Mouse (Mus musculus) brown adipose tissue, adult 24 weeks (tissue): Measurements from ENCODE around the gene Rffl. TPM values are rescaled to one million over a fixed set of nuclear protein-coding genes. Genes with fewer than 3 reads are reported as not detected.
"Not testable (repeated sequence)": the region's sequence is repeated elsewhere in the genome, so short reads cannot be mapped to it uniquely, and the experiment has no call there.

ENCODE experiments used
- H3K27ac ChIP-seq: fragments of 200-500 bp; replicated peaks from 2 replicates; pipeline ENCODE4 v1.5.1; 2012; ENCODE audit warnings: low read depth, mild to moderate bottlenecking, low read length
- H3K4me1 ChIP-seq: fragments of 200-500 bp; 2 replicates; pipeline ENCODE4 v1.6.1; 2012; ENCODE audit warnings: low read length, mixed read lengths; ENCODE audit not compliant: control insufficient read depth, insufficient read depth, insufficient read length
- H3K4me3 ChIP-seq: fragments of 200-500 bp; 2 replicates; pipeline ENCODE4 v1.5.1; 2012; ENCODE audit warnings: low read depth, mild to moderate bottlenecking, low read length, moderate library complexity; ENCODE audit not compliant: insufficient read depth
- polyA plus RNA-seq: library from polyadenylated mRNA; stranded (reverse); fragments of >200 nt; gene quantifications from 2 replicates; pipeline ENCODE4 v1.2.4, GENCODE M21; 2012; ENCODE audit not compliant: missing spikeins, insufficient read depth, insufficient read length

Gene Rffl
- polyA plus RNA-seq, 1 experiment, result 6.3 TPM

DNA sequence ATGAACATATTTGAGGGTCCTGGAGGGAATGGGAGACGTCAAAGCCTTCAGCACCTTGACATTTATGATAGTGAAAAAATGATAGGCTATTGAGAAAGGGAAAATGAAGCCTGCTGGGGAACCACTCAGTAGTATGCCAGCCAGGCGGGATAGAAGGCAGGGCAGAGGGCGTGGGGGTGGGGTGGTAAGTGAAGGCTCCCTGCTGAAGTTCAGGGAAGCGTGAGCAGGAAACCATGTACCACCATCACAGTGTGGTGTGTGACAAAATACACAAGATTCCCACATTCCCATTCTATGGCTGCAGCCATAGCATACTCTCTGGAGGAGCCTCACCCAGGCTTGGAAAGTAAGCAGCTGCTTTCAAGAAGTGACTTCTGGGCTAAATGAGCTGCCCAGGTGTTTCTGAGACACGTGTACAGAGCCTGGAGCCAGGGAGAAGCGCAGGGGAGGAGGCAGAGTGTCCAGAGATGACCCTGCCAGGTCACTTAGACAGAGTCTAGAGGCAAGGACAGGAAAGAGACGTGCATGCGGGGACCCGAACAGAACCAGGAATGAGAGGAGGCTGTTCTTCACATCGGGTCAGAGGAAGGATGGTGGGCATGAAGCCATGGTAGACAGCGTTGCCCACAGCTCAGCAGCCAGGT is 26.1 kb downstream of the Rffl start:
- Histone ChIP-seq H3K27ac (peak overlapping the region; percentile 66; the same call in 1 of the 2 replicates), H3K4me1 (peaks cover 17% of the 10 kb centered on the region), H3K4me3 (peak overlapping the region; percentile 50)

DNA sequence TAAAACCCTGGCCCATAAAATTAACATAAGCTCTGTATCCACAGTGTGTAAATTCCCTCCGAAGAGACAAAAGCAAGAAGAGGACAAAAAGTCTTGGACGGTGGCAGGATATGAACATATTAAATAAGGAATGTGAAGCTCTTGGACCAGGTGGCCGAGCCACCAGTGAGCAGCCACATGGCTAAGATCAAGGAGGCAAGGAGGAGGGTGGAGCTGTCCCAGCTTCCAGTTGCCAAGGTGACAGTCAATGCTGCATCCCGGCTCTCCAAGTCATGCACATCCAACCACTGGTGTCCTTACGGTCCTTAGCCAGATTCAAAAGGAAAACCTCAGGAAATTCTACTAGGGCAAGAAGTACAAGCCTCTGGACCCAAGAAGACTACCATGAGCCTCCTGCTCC is 32.5 kb downstream of the Rffl start:
- H3K27ac ChIP-seq, result no peak overlapping the region
- peaks cover 20% of the 10 kb centered on the region for H3K4me1 ChIP-seq
- no peak overlapping the region for H3K4me3 ChIP-seq

DNA sequence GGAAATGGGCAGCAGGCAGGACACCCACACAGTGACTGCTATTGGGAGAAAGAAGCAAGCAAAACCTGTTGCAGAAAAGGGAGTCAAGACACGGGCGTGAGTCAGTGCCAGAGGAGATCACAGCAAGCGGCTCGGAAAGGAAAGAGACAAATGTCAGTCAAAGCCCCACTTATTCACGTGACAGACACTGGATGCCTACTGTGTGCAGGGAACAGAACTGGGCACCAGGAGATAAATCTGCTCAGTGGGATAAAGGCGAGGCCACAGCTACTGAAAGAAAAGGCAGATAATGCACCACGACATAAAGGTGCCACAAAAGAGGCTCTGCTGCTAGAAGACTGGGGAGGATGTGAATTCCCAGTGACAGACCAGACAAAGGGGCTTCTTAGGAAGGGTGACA is 33.2 kb downstream of the Rffl start:
- peaks cover 20% of the 10 kb centered on the region for H3K4me1 ChIP-seq
- peak overlapping the region; percentile 5; the same call in 1 of the 2 replicates for H3K4me3 ChIP-seq
- 0 out of 2 replicates have a peak overlapping the region, but pooled peaks have one; percentile 5 for H3K27ac ChIP-seq

DNA sequence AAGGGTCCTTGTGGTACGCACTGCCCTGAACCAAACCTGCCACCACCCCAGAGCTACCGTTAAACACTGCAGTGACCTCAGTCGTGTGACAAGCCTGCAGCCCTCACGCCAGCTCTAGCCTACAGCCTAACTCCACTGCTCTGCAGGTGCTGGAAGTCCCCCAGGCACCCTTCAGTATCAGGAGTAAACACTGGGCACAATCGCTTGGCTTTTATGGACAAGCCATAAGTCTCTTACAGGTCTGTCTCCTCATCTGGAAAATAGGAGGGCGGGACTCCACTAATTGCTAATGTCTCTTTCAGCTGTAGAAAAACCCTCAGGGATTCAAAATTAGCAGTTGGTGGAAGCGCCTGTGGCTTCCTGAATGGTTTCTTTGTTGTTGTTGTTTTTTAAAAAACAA is 33.8 kb downstream of the Rffl start:
- Histone ChIP-seq H3K4me1 (peaks cover 20% of the 10 kb centered on the region), H3K27ac (no peak overlapping the region; the same call in 1 of the 2 replicates)

DNA sequence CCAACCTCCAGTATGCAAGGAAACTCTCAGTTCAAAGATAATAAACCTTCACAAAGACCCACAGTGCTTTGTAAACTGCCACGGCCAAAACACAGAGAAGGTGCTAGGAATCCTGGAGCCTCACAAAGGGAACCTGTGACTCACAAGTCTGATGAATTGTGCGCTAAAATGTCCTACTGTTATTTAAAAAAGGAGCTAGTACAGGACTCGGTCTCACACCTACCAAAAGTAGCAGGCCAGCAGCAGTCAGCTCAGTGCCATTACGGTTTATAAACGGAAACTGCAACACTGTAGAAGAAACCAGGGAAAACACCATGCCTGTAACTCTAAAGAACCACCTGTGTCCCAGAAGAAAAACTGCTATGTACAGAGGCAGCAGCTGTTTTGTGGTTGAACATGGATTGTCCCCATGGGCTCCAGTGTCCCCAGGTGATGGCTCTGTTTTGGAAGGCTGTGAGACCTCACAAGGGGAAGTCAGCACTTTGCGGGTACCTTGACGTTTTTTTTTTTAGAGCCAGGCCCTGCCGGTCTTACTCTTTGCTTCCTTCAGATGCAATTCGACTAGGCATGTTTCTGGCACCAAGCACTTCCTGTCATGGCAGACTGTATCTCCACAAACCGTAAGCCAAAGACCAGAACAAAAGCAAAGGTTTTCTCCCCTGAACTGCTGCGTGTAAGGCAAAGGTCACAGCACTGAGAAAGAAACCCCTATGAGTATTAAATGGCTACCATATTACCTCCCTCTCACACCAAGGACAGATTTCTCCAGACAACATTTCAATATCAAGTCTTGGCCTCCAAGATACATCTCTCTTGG is 35.2 kb downstream of the Rffl start:
- Histone ChIP-seq H3K4me3 (no peak overlapping the region), H3K27ac (peak overlapping the region; percentile 21; the same call in 1 of the 2 replicates), H3K4me1 (peaks cover 22% of the 10 kb centered on the region)

More for the DNA sequence above, 33.8 kb downstream of the Rffl start:
- H3K4me3 ChIP-seq, result no peak overlapping the region

DNA sequence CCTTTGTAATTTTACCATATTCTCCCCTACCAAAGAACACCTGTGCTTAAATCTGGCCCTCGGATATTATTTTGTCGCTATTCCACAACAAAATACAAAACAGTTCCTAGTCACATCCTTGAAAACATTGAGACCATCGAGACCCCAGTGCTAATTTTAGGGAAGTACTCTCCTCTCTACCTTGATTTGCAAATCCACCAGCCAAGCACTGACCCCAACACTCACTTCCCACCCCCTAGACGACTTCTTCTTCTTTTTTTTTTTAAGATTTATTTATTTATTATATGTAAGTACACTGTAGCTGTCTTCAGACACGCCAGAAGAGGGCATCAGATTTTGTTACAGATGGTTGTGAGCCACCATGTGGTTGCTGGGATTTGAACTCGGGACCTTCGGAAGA is 36.7 kb downstream of the Rffl start:
- H3K27ac ChIP-seq, H3K4me3 ChIP-seq: not testable (repeated sequence)
- H3K4me1 ChIP-seq, result peaks cover 22% of the 10 kb centered on the region

DNA sequence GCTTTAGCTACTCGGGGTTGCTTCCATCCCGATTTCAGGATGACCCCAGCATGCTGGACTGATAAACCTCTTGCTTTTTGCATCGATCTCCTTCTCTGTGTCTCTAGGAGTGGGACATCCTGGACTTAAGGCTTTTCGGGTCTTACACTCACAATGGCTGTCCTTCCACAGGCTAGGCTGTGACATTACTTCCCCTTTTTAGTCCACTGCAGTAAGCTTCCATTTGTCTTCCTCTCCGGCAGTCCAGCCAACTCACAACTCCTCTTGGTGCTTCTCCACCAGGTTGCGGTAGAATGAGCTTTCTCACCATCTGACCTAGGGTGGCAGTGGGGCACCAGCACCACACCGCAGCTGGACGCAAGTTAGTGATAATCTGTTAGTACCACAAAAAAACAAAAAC is 37.1 kb downstream of the Rffl start:
- Histone ChIP-seq H3K4me1 (peaks cover 22% of the 10 kb centered on the region), H3K4me3 (no peak overlapping the region), H3K27ac (no peak overlapping the region)

DNA sequence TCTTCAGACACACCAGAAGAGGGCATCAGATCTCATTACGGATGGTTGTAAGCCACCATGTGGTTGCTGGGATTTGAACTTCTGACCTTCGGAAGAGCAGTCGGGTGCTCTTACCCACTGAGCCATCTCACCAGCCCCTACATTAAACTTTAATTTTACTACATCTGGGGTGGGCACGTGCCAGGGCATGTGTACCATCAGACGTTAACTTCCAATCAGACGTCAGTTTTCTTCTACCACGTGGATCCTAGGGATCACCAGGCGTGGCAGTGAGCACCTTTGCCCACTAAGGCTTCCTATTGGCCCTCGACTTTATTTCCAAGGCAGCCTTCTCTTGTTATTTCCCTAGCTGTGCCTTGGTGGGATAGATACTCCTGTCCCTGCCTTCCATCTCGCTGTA is 38.6 kb downstream of the Rffl start:
- H3K4me1 ChIP-seq, result peaks cover 12% of the 10 kb centered on the region
- H3K4me3 ChIP-seq, result not testable (repeated sequence)

DNA sequence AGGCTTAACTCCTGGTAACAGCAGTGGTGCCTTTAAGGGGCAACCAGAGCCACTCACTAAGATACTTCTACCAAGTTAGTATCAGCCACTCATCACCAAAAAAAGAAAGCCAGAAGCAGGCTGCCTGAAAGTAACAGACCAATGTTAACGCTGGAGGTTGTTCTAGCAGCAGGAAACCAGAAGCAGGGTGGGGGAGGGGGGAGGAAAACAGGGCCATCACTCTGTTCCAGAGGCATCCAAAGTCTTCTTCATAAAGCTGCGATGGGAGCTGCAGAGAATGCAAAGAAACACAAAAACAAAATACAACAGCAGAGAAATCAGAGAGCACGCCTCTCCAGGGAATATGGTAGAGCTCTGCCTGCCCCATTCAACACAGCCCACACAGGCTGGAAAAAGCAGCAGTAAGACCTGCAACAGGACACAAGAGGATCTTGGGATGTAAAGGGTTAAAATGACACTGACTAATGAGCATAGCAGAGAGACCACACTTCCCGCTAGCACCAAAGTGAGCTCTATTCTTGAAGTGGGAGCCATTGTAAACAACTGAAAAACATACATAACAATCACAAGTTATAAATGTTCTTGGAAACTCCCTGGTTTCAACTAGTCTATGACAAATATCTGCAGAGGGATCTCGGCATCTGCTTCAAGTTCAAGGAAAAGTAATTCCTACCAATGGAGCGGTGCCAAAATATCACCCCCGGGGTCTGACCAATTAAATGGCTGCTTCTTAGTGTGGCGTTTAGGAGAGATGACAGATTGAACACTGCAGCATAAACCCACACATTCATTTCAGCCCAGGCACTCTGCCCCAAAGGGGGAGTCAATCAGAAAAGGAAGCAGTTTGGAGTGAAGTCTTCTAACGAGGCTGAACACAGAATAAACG is 39.8 kb downstream of the Rffl start:
- Histone ChIP-seq H3K27ac (no peak overlapping the region), H3K4me3 (no peak overlapping the region), H3K4me1 (peaks cover 8% of the 10 kb centered on the region; the same call in 1 of the 2 replicates)

More for the DNA sequence above, 38.6 kb downstream of the Rffl start:
- not testable (repeated sequence) for H3K27ac ChIP-seq

DNA sequence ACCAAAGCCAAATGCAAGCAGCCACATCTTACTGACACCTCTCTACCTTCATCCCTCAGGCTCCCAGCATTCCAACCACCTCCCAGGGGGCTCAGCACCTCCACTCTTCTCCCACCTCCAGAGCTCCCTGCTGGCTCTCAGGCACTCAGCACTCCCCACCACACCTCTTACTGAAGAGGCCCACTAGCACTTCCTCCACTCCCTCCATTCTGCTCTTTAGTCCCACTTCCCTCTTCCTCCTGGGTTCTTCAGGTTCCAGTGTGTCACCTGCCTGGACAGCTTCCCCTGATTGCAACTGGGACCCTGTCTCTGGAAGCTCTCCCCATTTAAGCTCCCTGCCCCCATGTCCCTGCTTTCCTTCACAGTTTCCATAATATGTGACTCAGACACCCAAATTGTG is 44.2 kb downstream of the Rffl start:
- no peak overlapping the region for H3K27ac ChIP-seq
- H3K4me3 ChIP-seq, result no peak overlapping the region
- peaks cover 2% of the 10 kb centered on the region; the same call in 1 of the 2 replicates for H3K4me1 ChIP-seq

DNA sequence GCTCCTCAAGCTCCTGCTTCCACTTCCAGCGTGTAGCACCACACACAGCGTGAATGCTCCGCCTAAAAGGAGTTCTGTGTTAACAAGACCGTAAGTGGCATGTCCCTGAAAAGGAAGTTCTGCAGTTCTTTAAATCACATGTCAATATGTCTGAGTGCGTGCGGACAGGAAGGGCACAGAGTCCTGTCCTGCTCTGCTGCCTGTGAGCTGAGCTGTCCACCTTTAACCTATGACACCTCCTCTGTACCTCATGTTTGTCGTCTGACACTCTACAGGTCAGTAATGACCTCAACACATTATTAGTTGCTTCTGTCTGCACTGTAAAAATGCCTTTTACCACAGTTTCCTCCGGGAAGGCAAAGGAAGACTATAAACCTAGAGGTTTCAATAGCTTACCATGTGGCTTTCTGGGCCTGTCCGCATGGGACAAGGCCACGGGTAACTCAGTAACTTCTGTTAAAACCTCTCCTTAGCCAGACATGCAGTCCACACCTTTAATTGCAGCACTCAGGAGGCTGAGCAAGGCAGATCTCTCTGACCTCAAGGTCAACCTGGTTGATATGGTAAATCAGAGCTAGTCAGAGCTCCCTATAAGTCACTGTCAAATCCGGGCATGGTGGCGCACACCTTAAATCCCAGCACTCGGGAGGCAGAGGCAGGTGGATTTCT is 50.1 kb downstream of the Rffl start:
- no peak overlapping the region for H3K4me3 ChIP-seq
- H3K27ac ChIP-seq, result no peak overlapping the region
- H3K4me1 ChIP-seq, result no peaks in the 10 kb centered on the region

DNA sequence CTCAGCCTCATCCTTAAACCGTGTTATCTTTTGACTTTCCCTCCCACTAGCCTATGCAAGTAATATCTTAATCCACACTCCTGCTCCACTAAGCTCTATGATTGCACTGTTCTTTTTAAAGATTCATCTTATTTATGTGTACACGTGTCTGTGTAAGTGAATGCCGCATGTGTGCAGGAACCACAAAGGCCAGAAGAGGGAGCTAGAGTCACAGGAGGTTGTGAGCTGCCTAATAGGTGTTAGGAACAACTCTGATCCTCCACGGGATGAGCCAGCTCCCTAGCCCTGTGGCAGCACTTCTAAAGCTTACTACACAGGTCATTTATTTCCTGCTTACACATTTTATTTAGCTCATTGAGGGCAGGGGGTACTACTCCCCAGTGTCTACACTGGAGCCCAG is 51.7 kb downstream of the Rffl start:
- Histone ChIP-seq H3K4me3 (no peak overlapping the region), H3K27ac (no peak overlapping the region), H3K4me1 (no peaks in the 10 kb centered on the region)

DNA sequence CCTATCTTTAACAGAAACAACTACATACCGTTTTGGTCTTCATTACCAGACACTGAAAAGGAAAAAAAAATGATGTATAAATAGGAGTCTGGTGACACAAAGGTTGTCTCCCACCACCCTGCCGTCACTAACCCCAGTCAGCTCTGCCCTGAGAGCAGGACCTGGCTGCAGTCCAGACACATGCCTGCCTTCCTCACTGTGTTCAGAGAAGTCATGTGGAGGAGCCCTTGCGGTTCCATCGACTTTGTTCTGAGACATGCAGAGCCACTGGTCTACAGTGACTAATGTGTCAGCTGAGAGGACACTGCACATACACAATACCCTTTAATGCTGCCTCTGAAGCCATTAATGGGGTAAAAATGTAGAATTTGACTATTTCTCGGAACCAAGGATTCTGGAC is 62.5 kb downstream of the Rffl start:
- Histone ChIP-seq H3K4me3 (no peak overlapping the region), H3K4me1 (no peaks in the 10 kb centered on the region), H3K27ac (no peak overlapping the region)

DNA sequence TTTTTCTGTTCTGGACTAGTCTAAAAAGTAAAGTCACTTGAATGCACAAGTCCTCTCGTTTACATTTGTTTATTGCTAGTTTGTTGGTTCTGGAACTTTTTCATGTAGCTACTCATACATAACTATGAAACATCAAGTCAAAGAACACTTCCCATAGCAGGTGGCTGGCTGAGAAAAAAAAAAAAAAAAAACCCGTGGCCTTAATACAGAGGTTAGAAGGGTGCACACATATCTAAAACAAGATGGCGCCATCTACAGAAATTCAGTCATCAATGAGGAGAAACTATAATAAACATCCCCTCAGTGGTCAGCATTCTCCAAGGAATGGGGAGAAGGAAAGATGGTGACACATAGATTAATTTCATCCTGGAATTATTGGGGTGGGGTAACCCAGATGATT is 63.6 kb downstream of the Rffl start:
- Histone ChIP-seq H3K27ac (no peak overlapping the region), H3K4me3 (no peak overlapping the region), H3K4me1 (no peaks in the 10 kb centered on the region)
